Mouse (Mus musculus) neural tube, embryonic 13.5 days (tissue): ENCODE results near the gene Hmgb3. TPM values are rescaled to one million over a fixed set of nuclear protein-coding genes. Genes with fewer than 3 reads are reported as not detected.

Experiments
- ATAC-seq: fragments of 200-750 bp; cut with Nextera tagmentation; 2 replicates; pipeline ENCODE4 v1.8.0; 2017; ENCODE audit warnings: low read depth, mild to moderate bottlenecking, moderate TSS enrichment, moderate library complexity
- H3K27ac ChIP-seq: fragments of 300-500 bp; sonication (generic); replicated peaks from 2 replicates; pipeline ENCODE4 v1.5.1; 2015; ENCODE audit warnings: moderate library complexity, mild to moderate bottlenecking, inconsistent platforms
- H3K27me3 ChIP-seq: fragments of 300-500 bp; sonication (generic); 2 replicates; pipeline ENCODE4 v1.6.1; 2015; ENCODE audit warnings: mild to moderate bottlenecking, inconsistent platforms
- H3K36me3 ChIP-seq: fragments of 300-500 bp; sonication (generic); 2 replicates; pipeline ENCODE4 v1.6.1; 2015; ENCODE audit warnings: mild to moderate bottlenecking, inconsistent platforms
- H3K4me1 ChIP-seq: fragments of 300-500 bp; sonication (generic); replicated peaks from 2 replicates; pipeline ENCODE4 v1.6.1; 2015; ENCODE audit warnings: inconsistent platforms
- H3K4me2 ChIP-seq: fragments of 300-500 bp; sonication (generic); 2 replicates; pipeline ENCODE4 v1.6.1; 2015; ENCODE audit warnings: inconsistent platforms, mild to moderate bottlenecking, moderate library complexity
- H3K4me3 ChIP-seq: fragments of 300-500 bp; sonication (generic); 2 replicates; pipeline ENCODE4 v1.5.1; 2015; ENCODE audit warnings: mild to moderate bottlenecking, inconsistent platforms
- H3K9ac ChIP-seq: fragments of 300-500 bp; sonication (generic); 2 replicates; pipeline ENCODE4 v1.6.1; 2015; ENCODE audit warnings: moderate library complexity, mild to moderate bottlenecking, inconsistent platforms
- H3K9me3 ChIP-seq: fragments of 300-500 bp; sonication (generic); 2 replicates; pipeline ENCODE4 v1.6.1; 2016; ENCODE audit warnings: inconsistent platforms
- WGBS: fragments of 180-500 bp; shearing (Covaris S2); methylation state at CpG from one replicate; pipeline ENCODE4 v1.1.7; 2015; 5-methylcytosine and 5-hydroxymethylcytosine counted together
- polyA plus RNA-seq: library from polyadenylated mRNA; unstranded; fragments of >200 nt; fragmentation: Nextera tagmentation; extraction: Ambion mirVana; gene quantifications from 2 replicates; pipeline ENCODE4 v1.2.1, GENCODE M21; 2015

Gene Hmgb3
- polyA plus RNA-seq, 1 experiment from 2014 or later = 546 TPM

- H3K27ac ChIP-seq = no peak overlapping the region
- no peaks in the 10 kb centered on the region for H3K4me1 ChIP-seq
- H3K4me2 ChIP-seq = no peak overlapping the region
- no peaks in the 10 kb centered on the region for H3K27me3 ChIP-seq
- H3K9ac ChIP-seq = no peak overlapping the region
- H3K36me3 ChIP-seq = no peaks in the 10 kb centered on the region
- H3K9me3 ChIP-seq = no peaks in the 10 kb centered on the region
- ATAC-seq = no peak
- WGBS = 80% methylated on average over 7 of the region's 7 CpGs
- no peak overlapping the region for H3K4me3 ChIP-seq
Measured at GRCm38 (mm10) chrX:71540821-71541510, 14.8 kb upstream of the Hmgb3 start.

GRCm38 (mm10) chrX:71544731-71545130 is 11.0 kb upstream of the Hmgb3 start:
- Histone ChIP-seq H3K4me3 (no peak overlapping the region), H3K27ac (peak overlapping the region; percentile 42; the same call in 1 of the 2 replicates), H3K27me3 (no peaks in the 10 kb centered on the region), H3K9ac (no peak overlapping the region), H3K36me3 (no peaks in the 10 kb centered on the region), H3K9me3 (no peaks in the 10 kb centered on the region), H3K4me2 (no peak overlapping the region), H3K4me1 (0 out of 2 replicates have a peak, but pooled peaks cover 3% of the 10 kb centered on the region)
- WGBS = 49% methylated on average over 5 of the region's 5 CpGs
- ATAC-seq = no peak

GRCm38 (mm10) chrX:71545163-71545562 is 10.6 kb upstream of the Hmgb3 start:
- H3K4me1 ChIP-seq = 0 out of 2 replicates have a peak, but pooled peaks cover 4% of the 10 kb centered on the region
- ATAC-seq = no peak
- no peaks in the 10 kb centered on the region for H3K9me3 ChIP-seq
- no peaks in the 10 kb centered on the region for H3K36me3 ChIP-seq
- H3K4me3 ChIP-seq = no peak overlapping the region
- peak overlapping the region; percentile 42; the same call in 1 of the 2 replicates for H3K27ac ChIP-seq
- 60% methylated on average over 2 of the region's 2 CpGs for WGBS
- H3K27me3 ChIP-seq = no peaks in the 10 kb centered on the region
- H3K4me2 ChIP-seq = no peak overlapping the region
- H3K9ac ChIP-seq = no peak overlapping the region

- Histone ChIP-seq H3K4me1 (peaks cover 16% of the 10 kb centered on the region; the same call in 1 of the 2 replicates), H3K4me2 (peak overlapping the region; percentile 65), H3K9me3 (no peaks in the 10 kb centered on the region), H3K4me3 (peak overlapping the region; percentile 65), H3K27ac (peak overlapping the region; percentile 97), H3K36me3 (peaks cover 18% of the 10 kb centered on the region), H3K9ac (peak overlapping the region; percentile 92), H3K27me3 (no peaks in the 10 kb centered on the region)
- ATAC-seq = peak; percentile 74
- 9% methylated on average over 46 of the region's 112 CpGs for WGBS
Measured at GRCm38 (mm10) chrX:71556115-71556941, 610 bp downstream of the Hmgb3 start.

GRCm38 (mm10) chrX:71556965-71557491 is 1.3 kb downstream of the Hmgb3 start:
- Histone ChIP-seq H3K4me3 (peak overlapping the region; percentile 65), H3K4me1 (peaks cover 16% of the 10 kb centered on the region; the same call in 1 of the 2 replicates), H3K9ac (peak overlapping the region; percentile 92), H3K27me3 (no peaks in the 10 kb centered on the region), H3K4me2 (peak overlapping the region; percentile 58), H3K36me3 (peaks cover 23% of the 10 kb centered on the region), H3K27ac (peak overlapping the region; percentile 97), H3K9me3 (no peaks in the 10 kb centered on the region)
- ATAC-seq = no peak
- 21% methylated on average over 23 of the region's 37 CpGs for WGBS

- Histone ChIP-seq H3K27me3 (no peaks in the 10 kb centered on the region), H3K4me1 (peaks cover 16% of the 10 kb centered on the region; the same call in 1 of the 2 replicates), H3K4me2 (no peak overlapping the region), H3K9ac (no peak overlapping the region), H3K27ac (no peak overlapping the region), H3K4me3 (no peak overlapping the region), H3K36me3 (peaks cover 23% of the 10 kb centered on the region), H3K9me3 (no peaks in the 10 kb centered on the region)
- 71% methylated on average over 2 of the region's 2 CpGs for WGBS
- ATAC-seq = no peak
Measured at GRCm38 (mm10) chrX:71559336-71559735, 3.6 kb downstream of the Hmgb3 start.

- H3K4me2 ChIP-seq = no peak overlapping the region
- WGBS = 88% methylated on average over 1 of the region's 1 CpGs
Measured at GRCm38 (mm10) chrX:71560796-71561195, 5.1 kb downstream of the Hmgb3 start.

GRCm38 (mm10) chrX:71573132-71573900 is 17.6 kb downstream of the Hmgb3 start:
- no peak overlapping the region for H3K4me2 ChIP-seq
- H3K9me3 ChIP-seq = no peaks in the 10 kb centered on the region
- no peaks in the 10 kb centered on the region for H3K27me3 ChIP-seq
- no peak overlapping the region for H3K27ac ChIP-seq
- no peaks in the 10 kb centered on the region for H3K36me3 ChIP-seq
- WGBS = 77% methylated on average over 3 of the region's 3 CpGs
- no peak overlapping the region for H3K9ac ChIP-seq
- no peaks in the 10 kb centered on the region for H3K4me1 ChIP-seq
- no peak for ATAC-seq
- no peak overlapping the region for H3K4me3 ChIP-seq

More at GRCm38 (mm10) chrX:71560796-71561195, 5.1 kb downstream of the Hmgb3 start:
- Histone ChIP-seq H3K36me3 (peaks cover 23% of the 10 kb centered on the region), H3K9ac (no peak overlapping the region), H3K27ac (no peak overlapping the region), H3K4me1 (peaks cover 13% of the 10 kb centered on the region; the same call in 1 of the 2 replicates), H3K9me3 (no peaks in the 10 kb centered on the region), H3K4me3 (no peak overlapping the region), H3K27me3 (no peaks in the 10 kb centered on the region)
- ATAC-seq = no peak

- Histone ChIP-seq H3K9me3 (no peaks in the 10 kb centered on the region), H3K4me2 (no peak overlapping the region), H3K27me3 (no peaks in the 10 kb centered on the region), H3K36me3 (no peaks in the 10 kb centered on the region), H3K27ac (no peak overlapping the region), H3K4me3 (no peak overlapping the region), H3K9ac (no peak overlapping the region), H3K4me1 (no peaks in the 10 kb centered on the region)
- WGBS = 63% methylated on average over 2 of the region's 2 CpGs
- ATAC-seq = no peak
Measured at GRCm38 (mm10) chrX:71575550-71575949, 19.8 kb downstream of the Hmgb3 start.

GRCm38 (mm10) chrX:71589181-71589580 is 33.5 kb downstream of the Hmgb3 start:
- no peak overlapping the region for H3K27ac ChIP-seq
- no peak overlapping the region for H3K4me2 ChIP-seq
- 68% methylated on average over 1 of the region's 1 CpGs for WGBS
- H3K36me3 ChIP-seq = no peaks in the 10 kb centered on the region
- H3K9me3 ChIP-seq = no peaks in the 10 kb centered on the region
- H3K4me3 ChIP-seq = no peak overlapping the region
- no peak for ATAC-seq
- no peaks in the 10 kb centered on the region for H3K4me1 ChIP-seq
- no peak overlapping the region for H3K9ac ChIP-seq
- H3K27me3 ChIP-seq = no peaks in the 10 kb centered on the region

GRCm38 (mm10) chrX:71601052-71601611 is 45.4 kb downstream of the Hmgb3 start:
- 20% methylated on average over 22 of the region's 25 CpGs for WGBS
- peak overlapping the region; percentile 27 for H3K4me3 ChIP-seq
- no peak overlapping the region; the same call in 1 of the 2 replicates for H3K9ac ChIP-seq
- ATAC-seq = peak; percentile 86
- H3K36me3 ChIP-seq = no peaks in the 10 kb centered on the region
- 0 out of 2 replicates have a peak, but pooled peaks cover 7% of the 10 kb centered on the region for H3K4me1 ChIP-seq
- H3K27me3 ChIP-seq = no peaks in the 10 kb centered on the region
- no peak overlapping the region for H3K27ac ChIP-seq
- peak overlapping the region; percentile 51 for H3K4me2 ChIP-seq
- no peaks in the 10 kb centered on the region for H3K9me3 ChIP-seq
